Mouse (Mus musculus): Measurements from ENCODE around the gene Gm20538.

Gm20538 gene

GRCm38 (mm10) chr19:44552731-44553130, at the start of gene Gm20538:
Gm20538 (minus strand) TSS chr19:44552831.
- no peak for DNase-seq (ENCODE audit: low spot score in 2 of 2)

DNA sequence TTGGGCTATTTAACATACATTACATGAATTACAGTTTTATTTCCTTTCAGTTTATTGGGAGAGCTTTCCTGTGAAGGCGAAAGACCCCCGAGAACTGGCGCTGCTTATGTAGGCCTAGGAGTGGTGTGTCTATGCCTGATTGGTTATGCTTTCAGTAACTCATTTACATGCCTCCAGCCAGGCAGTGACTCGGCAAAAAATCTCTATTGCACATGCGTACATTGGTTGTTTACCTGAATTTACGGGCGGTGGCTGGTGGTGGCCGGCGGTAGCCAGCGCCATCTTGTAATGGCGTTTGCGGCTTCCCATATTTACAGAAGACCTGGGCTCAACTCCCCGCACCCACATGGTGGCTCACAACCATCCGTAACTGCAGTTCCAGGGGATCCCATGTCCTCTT, 41.5 kb upstream of the Gm20538 start:
- no peak for DNase-seq (ENCODE audit: low spot score in 2 of 2)

GRCm38 (mm10) chr19:44591638-44592037, 39.0 kb upstream of the Gm20538 start:
- no peak for DNase-seq (ENCODE audit: low spot score in 2 of 2)

DNA sequence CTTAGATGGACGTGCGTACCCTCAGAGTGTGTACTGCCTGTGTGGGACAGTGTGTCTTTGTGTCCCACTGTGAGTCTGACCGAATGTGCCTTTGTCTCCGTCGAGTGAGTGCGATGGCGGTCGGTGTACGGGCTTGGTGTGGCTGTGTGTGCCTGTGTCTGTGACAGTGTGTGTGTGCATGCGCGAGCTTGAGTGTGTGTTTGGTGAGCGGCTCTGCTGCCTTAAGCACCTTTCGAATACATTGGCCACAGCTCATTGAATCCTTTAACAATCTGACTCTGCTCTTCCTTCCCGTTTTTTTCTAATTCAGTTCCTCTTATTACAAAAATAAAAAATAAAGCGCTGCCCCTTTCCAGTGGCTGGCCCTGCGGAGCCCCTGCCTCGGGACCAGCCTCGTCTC, 38.4 kb upstream of the Gm20538 start:
- no peak for DNase-seq (ENCODE audit: low spot score in 2 of 2)

DNA sequence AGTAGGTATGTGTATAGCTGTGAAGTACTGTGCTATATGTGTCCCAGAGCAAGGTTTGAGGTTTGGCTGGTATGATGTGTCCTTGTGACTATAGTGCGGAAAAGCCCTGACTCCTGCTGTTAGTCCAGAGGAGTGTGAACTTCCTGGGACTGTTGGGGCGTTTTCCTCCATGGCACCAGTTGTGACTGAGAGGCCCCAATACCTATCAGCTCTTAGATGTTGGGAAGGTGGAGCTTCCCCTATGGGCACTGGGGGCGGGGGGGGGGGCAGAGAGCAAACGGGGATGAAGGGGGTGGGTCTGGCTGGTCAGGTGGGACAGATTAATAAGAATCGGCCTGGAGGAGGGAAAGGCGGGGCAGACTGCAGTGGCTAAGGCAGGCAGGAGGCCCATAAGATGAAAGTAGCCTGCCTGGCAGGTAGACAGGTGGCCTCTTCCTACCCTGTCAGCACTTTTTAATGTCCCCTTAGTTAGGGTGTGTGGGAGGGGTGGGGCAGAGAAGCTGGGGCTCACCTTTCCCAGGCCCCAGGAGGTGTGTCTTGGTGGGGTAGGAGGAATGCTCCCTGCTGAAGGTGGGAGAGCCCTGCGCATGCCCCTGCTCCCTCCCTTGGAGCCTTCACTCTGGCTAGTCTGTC, 37.1 kb upstream of the Gm20538 start:
- no peak for DNase-seq (ENCODE audit: low spot score in 2 of 2)

DNA sequence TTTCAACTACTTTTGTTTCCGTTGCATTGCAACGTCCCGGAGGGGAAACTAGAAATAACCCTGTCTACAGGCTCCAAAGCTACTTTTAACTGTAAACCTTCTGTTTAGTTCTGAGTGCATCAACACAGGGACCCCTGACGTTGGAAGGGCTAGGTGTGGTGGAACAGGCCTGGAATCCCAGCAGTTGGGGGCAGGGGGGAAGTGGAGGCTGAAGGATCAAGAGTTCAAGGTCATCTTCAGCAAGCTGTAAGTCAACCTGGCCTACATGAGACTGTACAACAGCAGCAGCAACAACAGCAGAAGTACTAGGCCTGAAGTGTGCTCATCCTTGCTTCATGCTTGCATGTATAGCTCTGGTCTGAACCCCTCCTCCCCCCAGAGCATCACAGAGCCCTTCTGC, 35.4 kb upstream of the Gm20538 start:
- no peak for DNase-seq (ENCODE audit: low spot score in 2 of 2)

DNA sequence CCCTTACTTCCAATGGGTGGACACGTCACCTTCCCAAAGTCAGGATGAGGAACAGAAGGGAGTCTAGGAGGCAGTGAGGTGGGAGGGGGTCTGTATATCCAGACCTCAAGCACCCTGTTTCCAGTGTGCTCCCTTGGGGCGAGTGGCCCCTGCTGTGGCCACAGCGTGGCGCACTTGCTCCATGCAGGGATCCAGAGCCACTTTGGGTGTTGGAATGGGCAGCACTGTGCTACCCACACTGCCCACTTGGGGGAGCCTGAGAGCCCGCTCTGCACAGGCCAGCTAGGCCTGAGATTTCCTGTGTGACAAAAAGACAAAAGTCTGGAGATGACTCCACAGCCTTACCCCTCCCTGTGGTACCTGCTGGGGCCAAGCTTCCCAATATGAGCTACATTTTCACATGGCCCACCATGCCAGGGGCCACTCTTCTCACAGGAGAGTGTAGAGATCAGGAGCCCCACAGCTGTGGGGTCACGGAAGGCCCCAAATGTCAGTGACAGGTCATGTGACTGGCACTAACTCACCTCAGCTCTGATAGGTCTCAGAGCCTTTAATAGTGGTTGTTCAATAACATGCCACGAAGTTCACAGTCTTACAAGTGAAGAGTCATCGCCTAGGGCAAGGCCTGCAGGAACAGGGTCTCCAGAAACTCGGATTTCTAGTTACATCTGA, 30.1 kb upstream of the Gm20538 start:
- peak; percentile 84 to 93 for DNase-seq (ENCODE audit: low spot score in 2 of 2)

- DNase-seq (ENCODE audit: low spot score in 2 of 2), result no peak
These were observed 29.5 kb upstream of the Gm20538 start for GRCm38 (mm10) chr19:44582103-44582502.

DNA sequence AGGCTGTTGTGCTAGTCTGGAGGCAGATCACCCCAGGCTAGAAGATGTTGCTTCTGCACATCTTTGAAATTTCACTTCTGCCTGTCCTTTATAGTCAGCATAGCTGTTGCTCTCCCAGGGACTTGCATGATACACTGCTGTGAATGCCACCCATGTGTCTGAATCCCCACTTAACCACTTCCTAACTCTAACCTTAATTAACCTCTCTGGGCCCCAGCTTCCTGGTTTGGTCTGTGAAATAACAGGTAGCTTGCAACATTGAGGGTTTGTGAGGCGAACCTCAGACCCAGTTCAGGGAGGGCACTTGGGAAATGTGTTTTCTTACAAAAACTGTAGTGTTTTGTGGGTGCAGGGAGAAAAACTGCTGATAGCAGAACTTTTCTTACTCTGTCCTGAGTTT, 25.4 kb upstream of the Gm20538 start:
- no peak for DNase-seq (ENCODE audit: low spot score in 2 of 2)

GRCm38 (mm10) chr19:44576275-44576674, 23.6 kb upstream of the Gm20538 start:
- no peak for DNase-seq (ENCODE audit: low spot score in 2 of 2)

DNA sequence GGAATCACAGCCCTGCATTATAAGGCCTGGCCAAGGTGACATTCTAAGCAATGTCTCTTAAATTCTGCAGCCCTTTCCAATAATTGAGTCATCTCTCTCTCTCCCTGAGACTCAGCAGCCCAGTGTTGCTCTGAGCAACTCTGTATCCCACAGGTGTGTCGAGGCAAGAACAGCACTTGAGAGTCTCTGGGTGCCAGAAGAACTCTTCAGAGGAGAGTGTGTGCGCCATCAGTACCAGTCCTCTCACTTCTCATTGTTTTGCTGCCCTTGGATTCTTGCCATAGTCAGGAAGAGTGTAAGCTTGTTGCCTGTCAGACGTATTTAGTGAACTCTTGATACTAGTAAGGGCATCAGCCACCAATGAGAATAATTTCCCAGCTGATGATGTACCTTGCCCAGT, 15.1 kb upstream of the Gm20538 start:
- DNase-seq (ENCODE audit: low spot score in 2 of 2), result no peak

- no peak for DNase-seq (ENCODE audit: low spot score in 2 of 2)
These were observed 11.4 kb upstream of the Gm20538 start for GRCm38 (mm10) chr19:44564006-44564405.

GRCm38 (mm10) chr19:44562652-44563206, 10.1 kb upstream of the Gm20538 start, which contains the start of gene Hif1an:
Hif1an (plus strand) TSS chr19:44562850.
- peak; percentile 86 to 92 for DNase-seq (ENCODE audit: low spot score in 2 of 2)

DNA sequence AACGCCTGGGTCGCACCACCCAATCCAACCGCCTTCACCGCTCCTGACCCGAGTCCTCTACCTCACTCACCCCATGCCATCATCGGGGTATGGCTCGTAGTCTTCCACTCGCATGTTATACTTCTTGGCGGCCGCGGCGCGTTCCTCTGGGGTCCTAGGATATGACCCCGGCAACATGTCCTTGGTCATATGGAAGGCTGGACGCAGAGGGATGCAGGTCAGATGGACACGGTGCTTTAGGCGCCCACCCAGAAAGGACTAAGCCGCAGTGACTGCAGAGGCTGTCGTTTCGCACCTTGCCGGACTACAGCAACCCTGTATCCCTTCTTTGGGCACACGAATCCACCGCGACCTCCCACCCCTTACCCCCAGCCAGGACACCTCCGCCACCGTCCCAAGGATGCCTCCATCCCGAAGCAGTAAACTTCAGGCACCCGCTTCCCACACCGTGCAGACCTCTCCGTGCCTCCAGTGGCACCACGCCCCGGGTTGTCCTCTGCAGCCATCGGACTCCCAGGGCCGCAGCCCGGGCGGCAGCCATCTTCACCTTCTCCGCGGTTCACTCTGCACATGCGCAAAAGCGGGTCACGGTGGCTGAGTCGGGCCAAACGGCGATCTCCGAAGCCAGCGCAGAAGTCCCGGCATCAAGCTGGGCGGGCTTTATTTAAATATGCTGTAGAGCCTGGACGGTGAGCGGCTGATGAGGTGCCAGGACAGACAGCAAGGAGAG, 2.4 kb upstream of the Gm20538 start, which contains the start of gene Ndufb8:
TSS of gene Ndufb8 (minus strand) at position 580 of the 730 bp plus-strand sequence.
- DNase-seq (ENCODE audit: low spot score in 2 of 2), result peak; percentile 92 to 97

DNA sequence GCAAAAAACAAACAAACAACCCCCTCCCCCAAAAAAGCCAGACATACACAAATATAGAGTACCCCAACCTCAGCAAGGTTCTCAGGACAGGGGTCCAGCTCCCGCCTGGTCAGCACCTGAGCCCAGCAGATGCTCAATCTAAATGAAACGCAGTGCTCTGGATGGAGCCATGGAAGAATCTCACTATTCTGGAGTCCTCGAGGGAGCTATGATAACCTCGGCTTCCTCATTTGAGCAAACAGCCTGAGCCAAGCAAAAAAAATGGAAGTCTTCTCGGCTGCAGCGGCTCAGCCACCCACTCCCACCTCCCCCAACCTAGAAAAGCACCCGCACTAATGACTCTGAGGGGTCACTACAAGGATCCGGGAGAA, 1.8 kb upstream of the Gm20538 start:
- no peak for DNase-seq (ENCODE audit: low spot score in 2 of 2)

- DNase-seq (ENCODE audit: low spot score in 2 of 2), result no peak
These were observed 655 bp upstream of the Gm20538 start for GRCm38 (mm10) chr19:44553286-44553685.

DNA sequence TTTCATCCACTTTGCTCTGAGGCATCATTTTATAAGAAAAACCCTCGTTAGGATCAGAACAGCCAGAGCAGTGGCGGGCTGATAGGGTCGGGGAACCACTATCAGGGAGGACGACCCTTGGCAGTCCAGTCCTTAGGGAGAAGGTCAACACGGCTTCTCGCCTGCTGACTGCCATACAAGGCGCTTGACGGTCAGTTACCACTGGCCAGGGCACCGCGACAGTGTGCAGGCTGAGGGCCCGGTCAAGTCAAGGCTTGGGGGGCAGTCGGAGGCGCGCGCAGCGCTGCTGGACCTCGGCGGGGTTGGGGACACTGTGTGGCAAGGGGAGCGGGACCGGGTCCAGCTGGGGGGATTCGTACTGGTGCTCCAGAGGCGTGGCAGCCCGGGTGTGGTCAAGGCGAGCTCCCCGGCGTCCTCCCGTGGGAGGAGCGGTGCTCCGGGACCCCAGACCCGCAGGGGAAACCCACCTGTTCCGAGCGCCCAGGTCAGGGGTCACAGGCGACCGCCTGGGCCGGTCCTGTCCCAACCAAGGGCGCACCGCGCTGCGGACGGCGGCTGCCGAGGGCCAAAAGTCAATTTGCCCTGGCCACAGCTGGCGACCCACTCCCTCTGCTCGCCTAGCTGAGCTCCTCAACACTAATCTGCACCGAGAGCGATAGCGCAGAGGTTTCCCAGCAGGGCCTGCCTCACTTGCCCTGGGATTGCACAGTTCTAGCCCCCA, 7.2 kb downstream of the Gm20538 start, which contains the start of gene Sec31b:
TSS of gene Sec31b (minus strand) at position 544 of the 721 bp plus-strand sequence.
- peak in 1 of 2 experiments; percentile 38 for DNase-seq (ENCODE audit: low spot score in 2 of 2)

- peak; percentile 42 to 75 for DNase-seq (ENCODE audit: low spot score in 2 of 2)
These were observed 7.9 kb downstream of the Gm20538 start for GRCm38 (mm10) chr19:44544775-44545174.

- DNase-seq (ENCODE audit: low spot score in 2 of 2), result no peak
These were observed 8.3 kb downstream of the Gm20538 start for GRCm38 (mm10) chr19:44544372-44544771.

DNA sequence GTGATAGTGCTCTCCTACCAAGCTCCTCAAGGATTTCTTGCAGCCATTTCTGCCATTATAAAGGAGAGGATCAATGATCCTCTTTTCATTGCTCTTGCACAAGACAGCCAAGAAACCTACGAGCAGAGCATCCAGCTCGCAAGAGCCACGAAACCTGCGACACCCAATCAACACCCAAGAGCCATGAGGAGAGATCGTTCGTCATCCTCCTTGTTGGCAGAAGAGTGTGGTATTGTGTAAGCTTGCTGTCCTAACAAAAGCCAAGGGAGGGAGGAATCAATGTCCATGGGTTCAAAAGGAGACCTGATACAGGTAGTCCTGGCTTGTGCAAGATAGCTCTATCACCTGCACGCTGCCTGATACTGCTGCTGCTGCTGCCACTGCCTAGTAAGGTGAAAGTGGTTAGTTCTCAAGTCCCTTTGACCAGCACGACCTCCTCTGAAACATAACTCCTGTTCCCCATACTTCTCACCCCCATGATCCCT, 9.9 kb downstream of the Gm20538 start:
- DNase-seq (ENCODE audit: low spot score in 2 of 2), result no peak

- DNase-seq (ENCODE audit: low spot score in 2 of 2), result no peak
These were observed 15.2 kb downstream of the Gm20538 start for GRCm38 (mm10) chr19:44537416-44537815.

All from urinary bladder, postnatal 4 days (tissue).